Mouse (Mus musculus) cortical plate, adult 2 months (tissue): ENCODE results near the gene Cmah. TPM values are rescaled to one million over a fixed set of nuclear protein-coding genes. Genes with fewer than 3 reads are reported as not detected.

Experiments
- H3K27ac ChIP-seq: fragments of 200-500 bp; 2 replicates; pipeline ENCODE4 v1.5.1; 2012; ENCODE audit warnings: low read length, control low read depth, inconsistent platforms; ENCODE audit not compliant: insufficient read depth
- H3K4me1 ChIP-seq: fragments of 200-500 bp; 2 replicates; pipeline ENCODE4 v1.6.1; 2011; ENCODE audit warnings: low read length; ENCODE audit not compliant: control insufficient read depth, insufficient read depth
- H3K4me3 ChIP-seq: fragments of 200-500 bp; 2 replicates; pipeline ENCODE4 v1.5.1; 2011; ENCODE audit warnings: mild to moderate bottlenecking, low read length, control low read depth; ENCODE audit not compliant: insufficient read depth
- CTCF ChIP-seq: fragments of 200-500 bp; IDR thresholded peaks from 2 replicates; pipeline ENCODE4 v1.5.1; 2011; ENCODE audit warnings: mild to moderate bottlenecking, control low read depth, low read length; ENCODE audit not compliant: insufficient read depth; ENCODE audit errors: extremely low read depth
- POLR2A ChIP-seq: fragments of 200-500 bp; IDR thresholded peaks from 2 replicates; pipeline ENCODE4 v1.6.1; 2011; ENCODE audit warnings: mild to moderate bottlenecking, low read length, control low read depth; ENCODE audit not compliant: insufficient read depth; ENCODE audit errors: extremely low read depth
- polyA plus RNA-seq: library from polyadenylated mRNA; depleted of rRNA; stranded (reverse); fragments of >200 nt; gene quantifications from 2 replicates; pipeline ENCODE4 v1.2.3, GENCODE M21; 2012

Gene Cmah
- polyA plus RNA-seq, 1 experiment, result 0.04 TPM

GRCm38 (mm10) chr13:24515101-24515675 is 188.0 kb downstream of the Cmah start:
- no peak overlapping the region for H3K4me3 ChIP-seq
- no peaks in the 10 kb centered on the region for H3K4me1 ChIP-seq
- TF ChIP-seq POLR2A, result no peak
- TF ChIP-seq CTCF, result no peak
- no peak overlapping the region for H3K27ac ChIP-seq

- Histone ChIP-seq H3K27ac (no peak overlapping the region), H3K4me3 (no peak overlapping the region), H3K4me1 (peaks cover 12% of the 10 kb centered on the region)
- TF ChIP-seq CTCF (no peak), POLR2A (no peak)
Observed at GRCm38 (mm10) chr13:24517757-24518156, 190.6 kb downstream of the Cmah start.

- peak; percentile 63 for TF ChIP-seq CTCF
- TF ChIP-seq POLR2A, result no peak
- Histone ChIP-seq H3K4me1 (peaks cover 13% of the 10 kb centered on the region), H3K4me3 (no peak overlapping the region), H3K27ac (no peak overlapping the region)
Observed at GRCm38 (mm10) chr13:24518887-24519286, 191.7 kb downstream of the Cmah start.

GRCm38 (mm10) chr13:24519976-24520647 is 192.9 kb downstream of the Cmah start:
- Histone ChIP-seq H3K4me1 (peaks cover 13% of the 10 kb centered on the region), H3K27ac (no peak overlapping the region), H3K4me3 (no peak overlapping the region)
- no peak for TF ChIP-seq CTCF
- TF ChIP-seq POLR2A, result no peak

GRCm38 (mm10) chr13:24520796-24521195 is 193.6 kb downstream of the Cmah start:
- TF ChIP-seq CTCF (no peak), POLR2A (no peak)
- H3K27ac ChIP-seq, result no peak overlapping the region; the same call in 1 of the 2 replicates

GRCm38 (mm10) chr13:24521446-24522342 is 194.5 kb downstream of the Cmah start:
- Histone ChIP-seq H3K4me1 (peaks cover 13% of the 10 kb centered on the region), H3K4me3 (no peak overlapping the region), H3K27ac (no peak overlapping the region)
- TF ChIP-seq CTCF (no peak), POLR2A (no peak)

More at GRCm38 (mm10) chr13:24520796-24521195, 193.6 kb downstream of the Cmah start:
- no peak overlapping the region for H3K4me3 ChIP-seq
- peaks cover 13% of the 10 kb centered on the region for H3K4me1 ChIP-seq

GRCm38 (mm10) chr13:24522343-24522837 is 195.2 kb downstream of the Cmah start:
- Histone ChIP-seq H3K4me3 (no peak overlapping the region), H3K4me1 (peaks cover 13% of the 10 kb centered on the region), H3K27ac (no peak overlapping the region)
- TF ChIP-seq POLR2A (no peak), CTCF (no peak)

GRCm38 (mm10) chr13:24523587-24524221 is 196.5 kb downstream of the Cmah start:
- Histone ChIP-seq H3K27ac (no peak overlapping the region), H3K4me3 (no peak overlapping the region), H3K4me1 (peaks cover 13% of the 10 kb centered on the region)
- no peak for TF ChIP-seq CTCF
- no peak for TF ChIP-seq POLR2A

GRCm38 (mm10) chr13:24524468-24524867 is 197.3 kb downstream of the Cmah start:
- no peak overlapping the region for H3K4me3 ChIP-seq
- H3K4me1 ChIP-seq, result peaks cover 13% of the 10 kb centered on the region
- no peak overlapping the region for H3K27ac ChIP-seq
- TF ChIP-seq POLR2A, result no peak
- no peak for TF ChIP-seq CTCF
